Mouse (Mus musculus) stomach, postnatal 0 days (tissue): ENCODE results near the gene Tm2d1. TPM values are rescaled to one million over a fixed set of nuclear protein-coding genes. Genes with fewer than 3 reads are reported as not detected.

Source experiments
- ATAC-seq: fragments of 200-750 bp; cut with Nextera tagmentation; 2 replicates; pipeline ENCODE4 v1.8.0; 2017; ENCODE audit not compliant: low FRiP score, low TSS enrichment
- DNase-seq: peaks from one replicate; pipeline ENCODE4 v3.0.0-alpha.2; 2016; ENCODE audit warnings: low spot score
- H3K27ac ChIP-seq: fragments of 300-500 bp; sonication (generic); replicated peaks from 2 replicates; pipeline ENCODE4 v1.5.1; 2014; ENCODE audit warnings: mild to moderate bottlenecking, control low read depth
- H3K27me3 ChIP-seq: fragments of 300-500 bp; sonication (generic); 2 replicates; pipeline ENCODE4 v1.6.1; 2014; ENCODE audit warnings: low read length; ENCODE audit not compliant: control insufficient read depth, insufficient read depth
- H3K36me3 ChIP-seq: fragments of 300-500 bp; sonication (generic); 2 replicates; pipeline ENCODE4 v1.6.1; 2014; ENCODE audit warnings: low read length, mixed read lengths; ENCODE audit not compliant: control insufficient read depth, insufficient read depth
- H3K4me1 ChIP-seq: fragments of 300-500 bp; sonication (generic); replicated peaks from 2 replicates; pipeline ENCODE4 v1.6.1; 2014; ENCODE audit warnings: antibody characterized with exemption; ENCODE audit not compliant: control insufficient read depth, insufficient read depth
- H3K4me2 ChIP-seq: fragments of 300-500 bp; sonication (generic); replicated peaks from 2 replicates; pipeline ENCODE4 v1.6.1; 2014; ENCODE audit warnings: low read depth, mild to moderate bottlenecking, control low read depth, moderate library complexity
- H3K4me3 ChIP-seq: fragments of 300-500 bp; sonication (generic); 2 replicates; pipeline ENCODE4 v1.5.1; 2014; ENCODE audit warnings: low read depth, low read length, control low read depth
- H3K9ac ChIP-seq: fragments of 300-500 bp; sonication (generic); 2 replicates; pipeline ENCODE4 v1.6.1; 2014; ENCODE audit warnings: mild to moderate bottlenecking, low read length, control low read depth, mixed read lengths
- H3K9me3 ChIP-seq: fragments of 300-500 bp; sonication (generic); 2 replicates; pipeline ENCODE4 v1.6.1; 2016; ENCODE audit warnings: low read length; ENCODE audit not compliant: control insufficient read depth
- CTCF ChIP-seq: IDR thresholded peaks from 2 replicates; pipeline ENCODE4 v1.5.1; 2016; ENCODE audit warnings: antibody characterized with exemption, low read depth, mild to moderate bottlenecking, moderate library complexity
- EP300 ChIP-seq: optimal IDR thresholded peaks from 2 replicates; pipeline ENCODE3; 2016; ENCODE audit warnings: antibody characterized with exemption
- WGBS: fragments of 180-500 bp; shearing (Covaris S2); extraction: QIAGEN DNeasy Blood & Tissue Kit; methylation state at CpG from one replicate; pipeline ENCODE4 v1.1.7; 2014; 5-methylcytosine and 5-hydroxymethylcytosine counted together
- polyA plus RNA-seq: library from polyadenylated mRNA; unstranded; fragments of >200 nt; fragmentation: Nextera tagmentation; extraction: Ambion mirVana; gene quantifications from 2 replicates; pipeline ENCODE4 v1.2.1, GENCODE M21; 2015

The Tm2d1 gene
- polyA plus RNA-seq, 1 experiment from 2014 or later: 103 TPM

GRCm38 (mm10) chr4:98338636-98339630 is 44.2 kb downstream of the Tm2d1 start:
- Histone ChIP-seq H3K4me2 (no peak overlapping the region), H3K9ac (no peak overlapping the region), H3K4me3 (no peak overlapping the region), H3K27me3 (no peaks in the 10 kb centered on the region), H3K36me3 (no peaks in the 10 kb centered on the region), H3K4me1 (no peaks in the 10 kb centered on the region), H3K9me3 (no peaks in the 10 kb centered on the region), H3K27ac (no peak overlapping the region)
- 51% methylated on average over 14 of the region's 14 CpGs for WGBS
- no peak for DNase-seq
- TF ChIP-seq CTCF (no peak), EP300 (no peak)
- ATAC-seq: no peak; the same call in 1 of the 2 replicates

- Histone ChIP-seq H3K27me3 (no peaks in the 10 kb centered on the region), H3K4me1 (no peaks in the 10 kb centered on the region), H3K9me3 (no peaks in the 10 kb centered on the region), H3K4me3 (no peak overlapping the region), H3K36me3 (no peaks in the 10 kb centered on the region), H3K9ac (no peak overlapping the region), H3K4me2 (no peak overlapping the region), H3K27ac (no peak overlapping the region)
- TF ChIP-seq EP300 (no peak), CTCF (no peak)
- ATAC-seq: no peak
- no peak for DNase-seq
- 67% methylated on average over 5 of the region's 5 CpGs for WGBS
Observed at GRCm38 (mm10) chr4:98337197-98337596, 45.9 kb downstream of the Tm2d1 start.

- no peak overlapping the region for H3K27ac ChIP-seq
- H3K9me3 ChIP-seq: no peaks in the 10 kb centered on the region
- no peaks in the 10 kb centered on the region for H3K27me3 ChIP-seq
- H3K9ac ChIP-seq: no peak overlapping the region
- H3K36me3 ChIP-seq: no peaks in the 10 kb centered on the region
- no peak for TF ChIP-seq CTCF
- no peak for TF ChIP-seq EP300
- DNase-seq (no peak), ATAC-seq (no peak)
- WGBS: 75% methylated on average over 8 of the region's 8 CpGs
- no peak overlapping the region for H3K4me2 ChIP-seq
- H3K4me1 ChIP-seq: no peaks in the 10 kb centered on the region
- no peak overlapping the region for H3K4me3 ChIP-seq
Observed at GRCm38 (mm10) chr4:98335726-98336125, 47.4 kb downstream of the Tm2d1 start.

GRCm38 (mm10) chr4:98322223-98322622 is 60.9 kb downstream of the Tm2d1 start:
- H3K9me3 ChIP-seq: no peaks in the 10 kb centered on the region
- DNase-seq (peak; percentile 92), ATAC-seq (peak; percentile 94)
- WGBS: under 1% methylated on average over 29 of the region's 29 CpGs
- peak; percentile 99 for TF ChIP-seq CTCF
- TF ChIP-seq EP300: no peak
- peak overlapping the region; percentile 61 for H3K9ac ChIP-seq
- peak overlapping the region; percentile 65 for H3K4me2 ChIP-seq
- no peaks in the 10 kb centered on the region for H3K27me3 ChIP-seq
- peak overlapping the region; percentile 40 for H3K4me3 ChIP-seq
- peak overlapping the region; percentile 76 for H3K27ac ChIP-seq
- H3K4me1 ChIP-seq: no peaks in the 10 kb centered on the region
- no peaks in the 10 kb centered on the region for H3K36me3 ChIP-seq

GRCm38 (mm10) chr4:98321371-98322111 is 61.6 kb downstream of the Tm2d1 start:
- DNase-seq: peak; percentile 34

More at GRCm38 (mm10) chr4:98321371-98322111, 61.6 kb downstream of the Tm2d1 start:
- Histone ChIP-seq H3K27ac (peak overlapping the region; percentile 76), H3K9me3 (no peaks in the 10 kb centered on the region), H3K4me3 (peak overlapping the region; percentile 40), H3K4me1 (no peaks in the 10 kb centered on the region), H3K9ac (peak overlapping the region; percentile 61), H3K36me3 (no peaks in the 10 kb centered on the region), H3K4me2 (peak overlapping the region; percentile 65), H3K27me3 (no peaks in the 10 kb centered on the region)
- TF ChIP-seq EP300: no peak
- no peak for TF ChIP-seq CTCF
- 11% methylated on average over 18 of the region's 18 CpGs for WGBS
- ATAC-seq: peak; percentile 41; the same call in 1 of the 2 replicates
